Mouse (Mus musculus) mature B cell (primary cell): Measurements from ENCODE around the gene Gabra6.

Experiments
- in situ Hi-C: fragments of 300-500 bp; cut with MboI; formaldehyde crosslinking; loops from 2 replicates; pipeline ENCODE4 v1.14.3; 2019

Gene Gabra6

DNA sequence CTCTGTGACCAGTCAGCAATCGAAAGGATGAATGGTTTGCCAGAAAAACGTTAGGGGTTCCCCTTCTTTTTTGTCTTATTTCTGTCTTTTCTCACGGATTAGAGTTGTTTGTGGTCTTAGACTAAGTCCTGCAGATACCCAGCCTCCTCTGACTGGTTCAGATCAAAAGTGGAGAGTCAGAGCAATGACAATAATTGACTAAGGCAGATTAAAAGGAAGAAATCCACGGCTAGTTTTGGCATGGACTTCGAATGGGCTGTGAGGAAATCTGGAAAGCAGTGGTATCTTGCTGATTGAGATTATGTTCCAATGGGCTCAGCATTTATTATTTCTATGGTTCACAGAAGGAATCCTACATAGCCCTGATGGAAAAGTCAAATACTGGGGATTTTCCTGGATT lies at the start of gene Gabra6:
Gene Gabra6, minus strand, starts transcription at position 191 of the 400 bp plus-strand sequence.
- in situ Hi-C loops: no loop called here

DNA sequence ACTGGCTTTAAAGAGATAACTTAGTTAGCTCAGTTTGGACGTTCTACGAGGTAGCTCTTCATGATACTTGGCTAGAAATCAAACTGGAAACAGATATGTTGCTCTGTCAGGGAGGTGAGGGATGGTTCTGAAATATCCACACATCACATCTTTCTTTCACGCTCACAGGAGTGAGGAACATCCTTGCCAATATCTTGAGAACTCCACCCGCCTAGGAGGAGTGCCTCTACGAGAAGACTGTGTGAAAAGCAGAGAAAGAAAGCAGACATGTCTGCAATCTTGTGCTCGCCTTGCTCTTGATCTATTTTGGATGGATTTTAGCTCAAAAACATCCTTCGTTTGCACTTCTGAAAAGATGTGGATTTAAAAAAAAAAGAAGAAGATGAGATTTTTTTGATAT lies 44.7 kb upstream of the Gabra6 start:
- in situ Hi-C loops: no loop called here

DNA sequence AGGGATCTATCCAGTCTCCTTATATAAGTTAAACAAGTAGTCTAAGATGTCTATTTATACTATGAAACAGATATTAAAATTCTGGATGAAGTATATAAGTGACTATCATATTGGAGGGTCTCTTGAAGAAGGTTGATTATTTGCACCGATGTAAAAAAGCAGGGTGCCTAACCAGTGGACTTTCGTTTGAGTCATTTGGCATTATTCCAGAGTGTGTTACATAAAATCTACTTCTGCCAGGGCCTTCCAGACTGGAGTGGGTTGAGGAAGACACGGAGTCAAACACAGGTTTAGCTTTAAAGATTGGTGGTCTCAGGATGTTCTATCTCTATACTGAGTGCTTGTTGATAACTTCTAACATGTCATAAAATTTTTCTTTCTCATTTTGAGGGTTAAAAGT lies 11.2 kb upstream of the Gabra6 start:
- in situ Hi-C loops: no loop called here

DNA sequence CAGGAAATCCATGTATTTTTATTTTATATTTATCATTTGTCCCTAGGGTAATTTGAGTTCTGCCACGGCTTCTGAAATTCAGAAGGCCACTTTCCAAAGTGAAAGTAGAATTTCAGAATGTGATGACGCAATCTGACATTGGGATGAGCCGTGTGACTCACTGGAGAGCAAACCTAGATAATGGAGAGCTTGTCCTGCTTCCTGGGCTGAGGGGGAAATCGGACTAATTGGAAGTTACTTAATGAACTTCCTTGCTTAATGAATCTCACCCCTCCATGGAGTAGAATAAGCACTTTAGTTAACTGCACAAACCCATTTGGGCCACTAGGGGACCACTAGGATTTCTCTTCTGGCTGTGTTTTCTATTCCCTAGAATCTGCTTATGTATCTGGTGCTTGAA lies 5.4 kb upstream of the Gabra6 start:
- in situ Hi-C loops: no loop called here

DNA sequence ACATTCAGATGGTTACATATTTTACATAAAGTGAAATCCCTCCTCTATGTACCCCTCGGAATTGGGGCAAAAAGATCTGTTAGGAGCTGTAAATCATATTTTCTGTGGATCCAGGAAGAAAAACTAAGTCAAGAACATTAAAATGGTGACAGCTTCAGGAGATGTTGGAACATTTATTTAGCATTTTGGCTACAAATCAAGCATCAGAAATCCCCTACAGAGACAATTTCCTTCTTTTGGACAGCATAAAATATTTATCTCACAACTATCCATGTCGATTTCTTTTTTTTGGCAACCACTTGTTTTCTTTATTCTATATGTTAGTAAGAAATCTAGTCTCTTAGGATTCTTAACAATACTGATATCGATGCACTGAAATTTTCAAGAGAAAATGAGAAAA lies 688 bp upstream of the Gabra6 start:
- in situ Hi-C loops: no loop called here

DNA sequence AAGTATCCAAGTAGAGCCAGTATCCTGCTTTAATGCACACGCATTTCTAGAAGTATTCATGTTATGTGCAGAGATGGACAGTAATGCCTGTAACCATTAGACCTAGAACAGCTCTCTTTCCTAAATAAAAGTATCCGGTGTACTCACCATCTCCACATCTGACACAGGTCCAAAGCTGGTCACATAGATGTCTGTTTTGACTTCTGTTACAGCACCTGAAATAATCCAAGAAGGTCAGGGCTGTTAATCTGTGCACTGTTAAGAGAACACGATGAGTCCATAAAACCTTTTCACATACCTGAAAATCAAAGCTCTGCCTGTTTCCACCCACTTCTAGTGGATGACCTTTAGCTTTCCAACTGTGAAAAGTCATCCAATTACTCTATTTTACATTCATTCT lies 1.4 kb downstream of the Gabra6 start:
- in situ Hi-C loops: no loop called here

DNA sequence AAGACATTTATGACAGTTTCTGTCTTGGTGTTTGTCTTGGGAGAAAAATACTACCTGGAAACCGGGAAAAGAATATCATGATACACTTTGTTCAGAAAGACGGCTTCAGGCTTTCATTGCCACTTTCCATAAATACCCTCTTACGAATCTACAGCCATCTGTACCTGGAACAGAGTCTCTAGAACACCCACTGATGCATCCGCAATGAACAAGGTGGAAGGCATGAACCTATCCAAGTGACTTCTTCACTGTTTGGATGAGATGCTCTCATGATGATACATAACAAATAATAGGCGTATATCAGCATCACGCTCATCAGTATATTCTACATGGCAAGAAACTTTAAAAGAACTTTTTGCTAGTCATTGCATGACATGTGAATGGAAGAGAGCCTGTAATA lies 1.8 kb downstream of the Gabra6 start:
- in situ Hi-C loops: no loop called here

DNA sequence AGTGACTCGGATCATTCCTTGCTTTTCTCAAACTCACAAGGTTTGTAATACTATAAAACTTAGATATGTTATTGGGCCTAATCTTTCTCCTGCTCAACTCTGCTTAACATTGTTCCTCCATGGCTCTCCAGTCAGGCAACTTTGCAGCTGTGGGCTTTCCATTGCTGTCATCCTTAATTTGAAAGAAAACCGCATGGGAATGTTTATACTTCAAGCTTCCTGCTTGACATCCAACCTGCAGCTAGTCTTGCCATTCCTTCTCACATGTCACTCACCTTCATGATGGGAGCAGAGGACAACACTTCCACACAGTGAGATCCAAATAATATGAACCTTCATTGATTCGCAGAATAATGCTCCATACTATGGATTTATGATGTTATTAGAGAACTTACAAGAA lies 2.9 kb downstream of the Gabra6 start:
- in situ Hi-C loops: no loop called here

DNA sequence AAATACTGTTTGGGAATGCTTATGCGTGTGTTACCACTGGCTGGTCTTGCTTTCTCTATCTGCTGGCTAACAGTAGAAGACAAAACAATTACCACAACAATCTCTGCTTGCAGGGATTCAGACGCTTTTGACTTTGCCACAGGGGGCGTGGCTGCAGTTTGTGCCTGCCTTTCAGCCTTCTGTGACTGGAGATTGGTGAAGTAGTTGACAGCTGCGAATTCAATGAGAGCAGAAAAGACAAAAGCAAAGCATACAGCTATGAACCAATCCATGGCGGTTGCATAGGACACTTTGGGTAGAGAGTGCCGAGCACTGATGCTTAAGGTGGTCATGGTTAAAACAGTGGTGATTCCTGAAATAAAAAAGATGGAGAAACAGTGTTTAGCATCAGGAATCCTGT lies 6.0 kb downstream of the Gabra6 start:
- in situ Hi-C loops: no loop called here

DNA sequence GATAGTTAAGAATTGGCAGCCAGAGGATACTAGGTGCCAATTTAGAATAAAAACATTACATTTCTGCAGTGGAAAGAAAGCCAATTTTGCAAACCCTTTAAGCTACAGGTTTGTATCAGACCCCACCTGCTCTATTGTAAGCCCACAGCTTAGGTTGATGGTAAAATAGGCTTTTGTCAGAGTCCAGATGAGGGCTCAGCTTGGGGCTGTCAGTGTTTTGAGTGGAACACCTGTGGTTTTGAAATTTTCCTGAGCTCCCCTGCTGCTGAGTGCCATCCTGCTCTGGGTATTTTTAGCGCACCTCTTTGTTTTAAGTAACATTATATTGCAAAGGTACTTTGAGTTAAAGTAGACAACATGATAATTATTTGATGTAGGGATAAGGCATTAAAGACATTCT lies 10.0 kb downstream of the Gabra6 start:
- in situ Hi-C loops: no loop called here

DNA sequence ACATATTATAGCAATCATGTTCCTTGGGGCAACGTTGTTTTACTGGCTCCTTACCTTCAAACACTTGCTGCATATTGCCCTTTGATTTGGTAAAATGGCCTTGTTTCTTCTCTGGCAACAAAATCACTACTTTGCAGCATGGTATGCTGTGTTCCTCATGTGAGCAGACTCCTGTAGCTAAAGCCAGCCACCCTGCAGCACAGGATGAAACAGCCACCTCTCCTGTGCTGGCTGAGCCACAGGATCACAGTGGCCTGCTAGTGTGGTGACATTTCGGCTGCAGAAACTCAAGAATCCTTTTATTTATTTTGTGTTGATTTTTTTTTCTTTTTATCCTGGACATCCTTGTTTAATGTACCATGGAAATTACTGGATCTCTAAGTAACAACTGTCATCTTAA lies 11.8 kb downstream of the Gabra6 start:
- in situ Hi-C loops: no loop called here

DNA sequence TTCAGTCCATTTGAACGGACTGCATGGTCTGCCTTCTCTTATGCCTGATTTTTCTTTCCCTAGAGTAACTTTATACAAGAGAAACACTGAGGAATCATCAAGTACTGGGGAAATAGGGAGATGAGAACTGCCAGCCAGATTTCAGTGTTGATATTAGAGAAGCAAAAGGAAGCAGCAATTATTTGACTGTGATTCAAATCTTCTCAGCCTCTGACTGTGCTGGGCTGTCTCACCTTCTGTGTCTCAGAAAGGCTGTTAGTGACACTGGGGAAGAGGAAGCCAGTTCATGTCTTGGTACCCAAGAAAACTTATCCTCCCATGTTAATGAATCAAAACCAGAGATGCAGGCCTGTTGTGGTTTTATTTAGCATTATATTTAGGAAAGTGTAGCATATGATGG lies 14.8 kb downstream of the Gabra6 start:
- in situ Hi-C loops: no loop called here

DNA sequence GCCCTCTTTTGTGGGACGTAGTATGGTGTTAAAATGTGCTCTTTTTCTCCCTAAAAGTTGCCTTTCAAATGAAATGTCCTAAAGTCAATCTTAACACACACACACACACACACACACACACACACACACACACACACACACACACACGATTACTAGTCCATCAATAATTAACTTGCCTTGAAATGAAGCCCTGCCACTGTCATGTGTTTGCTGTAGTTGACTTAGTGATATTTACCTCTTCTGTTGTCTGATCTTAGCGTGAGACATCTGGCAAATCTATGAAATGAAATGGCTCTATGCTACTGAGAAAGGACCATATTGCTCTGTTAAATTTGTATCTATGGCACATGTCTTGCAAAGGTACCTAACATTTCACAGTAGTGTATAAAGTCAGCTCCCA lies 61.9 kb downstream of the Gabra6 start:
- in situ Hi-C loops: no loop called here
